Mouse (Mus musculus) forelimb bud, embryonic 11.5 days (tissue): Measurements from ENCODE around the gene Coasy.

Experiments used
- DNase-seq: peaks from one replicate; pipeline ENCODE4 v3.0.0-alpha.2; 2012; ENCODE audit warnings: low read depth, low spot score

Gene Coasy

DNA sequence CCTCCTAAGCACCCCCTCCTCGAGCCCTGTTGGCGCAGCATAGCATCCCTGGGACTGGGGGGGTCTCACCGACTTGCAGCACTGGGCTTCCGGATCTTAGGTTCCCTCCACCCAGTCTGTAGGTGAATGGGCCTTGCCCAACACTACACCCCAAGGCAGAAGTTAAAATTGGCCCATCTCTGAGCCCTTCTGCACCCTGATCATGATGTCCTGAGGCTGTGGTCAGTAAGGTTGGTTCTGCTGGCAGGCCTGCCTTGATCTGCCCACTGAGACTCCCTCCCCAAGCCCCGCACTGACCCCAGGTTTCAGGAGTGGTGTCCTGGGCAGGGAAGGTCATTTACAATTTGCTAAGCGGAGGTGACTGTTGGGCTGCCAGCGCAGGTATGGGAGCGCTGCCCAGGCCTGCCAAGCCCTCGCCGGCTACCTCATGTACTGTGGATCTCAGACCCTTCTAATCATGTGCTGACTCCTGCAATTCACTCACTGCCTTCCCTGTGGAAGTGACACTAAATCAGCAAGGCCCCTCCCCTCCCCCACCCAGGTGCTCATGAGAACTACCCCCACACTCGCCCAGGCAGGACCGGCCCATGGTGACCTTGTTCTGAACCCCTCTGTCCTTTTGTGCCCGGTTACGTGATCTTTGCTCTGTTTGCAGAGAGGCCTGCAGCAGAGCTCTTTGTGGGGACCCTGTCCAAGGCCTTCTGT is 19.2 kb upstream of the Coasy start:
- no peak for DNase-seq

DNA sequence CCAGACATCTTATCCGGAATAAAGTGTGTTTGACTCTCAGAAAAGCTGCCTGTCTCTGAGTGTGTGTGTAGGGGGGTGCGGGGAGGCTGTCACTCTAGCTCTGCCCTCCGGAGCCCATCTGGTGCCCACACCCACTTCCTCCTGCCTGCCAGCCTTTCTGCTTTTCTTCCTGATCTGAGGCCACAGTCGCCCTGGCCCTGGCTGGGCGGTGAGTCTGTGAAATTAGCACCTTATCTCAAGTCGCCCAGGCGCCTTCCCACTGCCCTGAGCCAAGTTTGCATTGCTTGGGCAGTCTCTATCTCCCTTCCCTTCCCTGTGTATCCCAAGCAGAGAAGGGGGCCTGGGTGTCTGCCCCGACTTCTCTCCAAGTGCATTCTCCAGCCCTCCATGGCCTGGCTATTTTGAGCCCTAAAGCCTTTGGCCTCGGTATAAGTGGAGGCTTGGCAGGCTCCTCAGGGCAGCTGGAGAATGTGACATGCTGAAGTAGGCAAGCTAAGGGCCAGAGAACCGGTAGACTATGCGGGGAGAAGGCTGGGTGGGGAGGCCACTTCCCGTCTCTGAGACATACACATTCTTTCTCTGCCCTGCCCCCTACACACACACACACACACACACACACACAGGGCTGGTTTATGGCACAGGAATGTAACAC is 18.6 kb upstream of the Coasy start:
- DNase-seq = no peak

- DNase-seq = no peak
These were observed 17.9 kb upstream of the Coasy start for GRCm38 (mm10) chr11:101064462-101064861.

DNA sequence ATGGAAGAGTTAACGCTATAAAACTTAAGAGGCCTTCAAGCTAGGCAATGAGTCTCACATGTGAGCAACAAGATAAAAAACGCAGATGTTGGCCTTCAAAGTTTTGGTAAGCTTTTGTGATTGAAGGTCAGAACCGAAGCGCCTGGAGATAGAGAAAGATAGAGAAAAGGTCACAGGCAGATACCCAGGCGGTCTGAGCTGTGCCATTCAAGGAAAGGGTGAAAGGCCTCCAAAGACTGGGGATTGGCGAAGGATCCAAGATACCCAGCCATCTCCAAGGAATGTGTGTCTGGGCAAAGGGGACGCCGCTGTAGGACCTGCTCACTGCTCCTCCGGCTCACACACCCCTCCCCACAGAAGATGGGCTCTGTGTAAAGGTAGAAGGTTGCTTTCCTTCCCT is 17.4 kb upstream of the Coasy start:
- no peak for DNase-seq

- peak; percentile 88 for DNase-seq
These were observed 15.6 kb upstream of the Coasy start for GRCm38 (mm10) chr11:101066549-101067412.

DNA sequence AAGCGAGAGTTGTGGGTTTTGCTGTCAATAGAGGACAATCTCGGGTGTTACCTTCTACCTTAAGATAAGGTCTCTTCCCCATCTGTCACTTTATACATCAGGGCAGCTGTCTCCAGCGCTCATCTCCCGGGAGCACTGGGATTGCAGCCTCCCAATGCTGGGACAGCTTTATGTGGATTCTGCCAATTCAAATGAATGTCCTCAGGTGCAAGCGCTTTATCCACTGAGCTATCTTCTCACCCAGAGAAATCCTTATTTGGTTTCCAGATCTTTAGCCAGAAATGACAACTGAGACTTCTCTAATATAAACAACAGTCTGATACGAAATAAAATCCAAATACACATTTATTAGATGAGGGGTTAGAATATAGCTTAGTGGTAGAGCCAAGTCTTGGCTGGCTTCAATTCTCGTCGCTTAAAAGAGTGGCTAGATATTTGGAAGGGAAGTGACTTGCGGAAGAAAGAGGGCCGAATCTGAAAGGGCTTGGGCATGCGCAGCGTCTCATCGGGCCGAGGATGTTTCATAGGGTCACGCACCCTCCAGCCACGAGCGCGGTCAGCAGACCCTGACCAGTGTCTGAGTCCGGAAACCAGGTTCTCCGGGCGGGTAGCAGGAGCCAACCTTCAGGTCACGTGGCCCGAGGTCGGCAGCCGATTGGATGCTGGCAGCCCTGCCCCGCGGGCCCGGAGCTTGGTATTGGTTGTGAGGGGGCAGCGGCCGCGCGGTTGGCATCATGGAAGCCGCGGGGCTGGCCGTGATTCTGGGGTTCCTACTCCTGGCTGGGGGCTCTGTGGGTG is 12.8 kb upstream of the Coasy start, which contains the start of gene Naglu:
Gene Naglu, plus strand, starts transcription at position 622 of the 798 bp plus-strand sequence.
- peak; percentile 76 for DNase-seq

DNA sequence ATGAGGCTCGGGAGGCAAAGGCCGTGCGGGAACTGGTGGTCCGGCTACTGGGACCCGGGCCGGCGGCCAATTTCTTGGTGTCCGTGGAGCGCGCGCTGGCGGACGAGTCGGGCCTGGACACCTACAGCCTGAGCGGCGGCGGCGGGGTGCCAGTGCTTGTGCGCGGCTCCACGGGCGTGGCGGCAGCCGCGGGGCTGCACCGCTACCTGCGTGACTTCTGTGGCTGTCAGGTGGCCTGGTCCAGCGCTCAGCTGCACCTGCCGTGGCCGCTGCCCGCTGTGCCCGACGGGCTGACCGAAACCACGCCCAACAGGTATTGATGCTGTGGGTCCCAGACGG is 12.2 kb upstream of the Coasy start:
- no peak for DNase-seq

GRCm38 (mm10) chr11:101070987-101071386 is 11.4 kb upstream of the Coasy start:
- no peak for DNase-seq

DNA sequence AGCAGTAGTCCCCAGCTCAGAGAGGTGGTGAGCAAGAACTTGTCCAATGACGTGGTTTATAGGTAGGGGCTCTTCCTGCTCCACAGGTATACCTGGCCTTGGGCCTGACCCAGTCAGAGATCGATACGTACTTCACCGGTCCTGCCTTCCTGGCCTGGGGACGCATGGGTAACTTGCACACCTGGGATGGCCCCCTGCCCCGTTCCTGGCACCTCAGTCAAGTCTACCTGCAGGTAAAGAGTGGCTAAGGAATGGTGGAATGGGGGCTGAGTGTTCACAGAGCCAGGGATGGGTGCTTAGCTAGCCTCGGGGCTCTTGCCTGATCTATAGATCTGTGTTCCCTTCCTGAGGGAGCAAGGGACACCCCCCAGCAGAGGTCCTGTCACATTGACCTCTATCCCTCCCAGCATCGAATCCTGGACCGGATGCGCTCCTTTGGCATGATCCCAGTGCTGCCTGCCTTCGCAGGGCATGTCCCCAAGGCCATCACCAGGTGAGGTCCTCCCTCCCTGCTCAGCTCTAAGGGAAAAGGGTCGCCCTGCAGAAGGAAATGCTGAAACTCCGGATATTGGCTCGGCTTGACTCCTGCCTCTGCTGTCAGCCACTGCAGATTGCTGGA is 10.4 kb upstream of the Coasy start:
- no peak for DNase-seq

GRCm38 (mm10) chr11:101078121-101078520 is 4.2 kb upstream of the Coasy start, which contains the start of gene Hsd17b1:
Gene Hsd17b1, plus strand, starts transcription at chr11:101078411.
- no peak for DNase-seq

- DNase-seq = no peak
These were observed 2.6 kb upstream of the Coasy start for GRCm38 (mm10) chr11:101079746-101080145.

- no peak for DNase-seq
These were observed 1.9 kb upstream of the Coasy start for GRCm38 (mm10) chr11:101080421-101080820.

GRCm38 (mm10) chr11:101081659-101082058 is 706 bp upstream of the Coasy start:
- no peak for DNase-seq

- no peak for DNase-seq
These were observed 825 bp downstream of the Coasy start for GRCm38 (mm10) chr11:101083083-101083697.

DNA sequence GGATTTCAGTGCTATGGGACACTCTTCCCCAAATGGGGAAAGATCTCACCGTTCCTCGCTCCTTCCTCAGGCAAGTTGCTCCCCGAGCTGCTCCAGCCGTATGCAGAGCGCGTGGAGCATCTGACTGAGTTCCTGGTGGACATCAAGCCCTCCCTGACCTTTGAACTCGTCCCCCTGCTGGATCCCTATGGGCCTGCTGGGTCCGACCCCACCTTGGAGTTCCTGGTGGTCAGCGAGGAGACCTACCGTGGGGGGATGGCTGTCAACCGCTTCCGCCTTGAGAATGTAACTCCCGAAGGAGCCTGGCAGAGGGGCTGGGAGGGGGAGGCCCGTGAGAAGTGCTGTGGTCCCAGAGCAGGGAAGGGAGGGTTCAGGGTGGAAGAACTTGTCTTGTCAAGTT is 1.9 kb downstream of the Coasy start:
- no peak for DNase-seq

- no peak for DNase-seq
These were observed 2.4 kb downstream of the Coasy start for GRCm38 (mm10) chr11:101084811-101085210.

DNA sequence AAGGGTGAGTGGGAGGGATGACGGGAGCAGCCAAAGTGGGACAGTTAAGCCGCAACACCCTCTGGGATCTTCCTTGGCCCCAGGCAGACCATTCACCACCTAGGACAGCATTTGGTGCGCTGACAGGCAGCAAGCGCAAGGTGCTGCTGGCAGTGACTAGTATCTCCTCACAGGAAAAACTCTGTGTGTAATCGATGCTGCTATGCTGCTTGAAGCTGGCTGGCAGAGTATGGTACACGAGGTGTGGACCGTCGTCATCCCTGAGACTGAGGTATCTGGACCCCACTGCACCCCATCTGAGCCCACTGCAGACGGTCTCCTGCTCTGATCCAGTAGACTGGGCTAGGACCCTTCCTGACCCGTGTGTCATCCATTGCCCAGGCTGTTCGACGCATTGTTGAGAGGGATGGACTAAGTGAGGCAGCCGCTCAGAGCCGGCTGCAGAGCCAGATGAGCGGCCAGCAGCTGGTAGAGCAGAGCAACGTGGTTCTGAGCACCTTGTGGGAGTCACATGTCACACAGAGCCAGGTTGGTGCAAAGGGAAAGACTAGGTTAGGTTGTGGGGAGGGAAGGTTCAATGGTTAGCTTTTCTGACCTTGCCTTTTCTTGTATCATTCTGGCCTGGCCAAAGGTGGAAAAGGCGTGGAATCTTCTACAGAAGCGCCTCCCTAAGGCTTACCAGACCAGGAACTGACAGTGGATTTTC is 3.4 kb downstream of the Coasy start:
- DNase-seq = no peak

DNA sequence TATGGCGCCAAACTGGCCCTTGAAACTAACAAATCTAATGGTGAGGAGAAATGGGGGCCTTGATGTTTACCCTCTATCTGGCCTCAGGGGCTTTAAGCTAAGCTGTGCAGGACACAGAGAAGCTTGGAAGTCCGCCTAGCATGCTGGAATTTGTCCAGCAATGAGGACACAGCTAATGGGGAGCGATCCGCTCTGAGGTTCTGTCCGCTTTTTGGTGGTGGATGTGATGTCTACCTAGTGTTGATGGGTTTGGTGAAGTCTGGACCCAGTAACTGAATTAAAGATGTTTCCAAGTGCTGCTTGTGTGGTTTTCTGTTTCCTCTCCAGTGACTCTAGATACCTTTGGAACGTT is 3.9 kb downstream of the Coasy start:
- no peak for DNase-seq

GRCm38 (mm10) chr11:101086756-101087681 is 4.7 kb downstream of the Coasy start, which contains the start of gene Mlx:
Gene Mlx, plus strand, starts transcription at chr11:101087277.
- peak; percentile 91 for DNase-seq
